Mouse (Mus musculus): Measurements from ENCODE around the gene Alad.

Alad gene

DNA sequence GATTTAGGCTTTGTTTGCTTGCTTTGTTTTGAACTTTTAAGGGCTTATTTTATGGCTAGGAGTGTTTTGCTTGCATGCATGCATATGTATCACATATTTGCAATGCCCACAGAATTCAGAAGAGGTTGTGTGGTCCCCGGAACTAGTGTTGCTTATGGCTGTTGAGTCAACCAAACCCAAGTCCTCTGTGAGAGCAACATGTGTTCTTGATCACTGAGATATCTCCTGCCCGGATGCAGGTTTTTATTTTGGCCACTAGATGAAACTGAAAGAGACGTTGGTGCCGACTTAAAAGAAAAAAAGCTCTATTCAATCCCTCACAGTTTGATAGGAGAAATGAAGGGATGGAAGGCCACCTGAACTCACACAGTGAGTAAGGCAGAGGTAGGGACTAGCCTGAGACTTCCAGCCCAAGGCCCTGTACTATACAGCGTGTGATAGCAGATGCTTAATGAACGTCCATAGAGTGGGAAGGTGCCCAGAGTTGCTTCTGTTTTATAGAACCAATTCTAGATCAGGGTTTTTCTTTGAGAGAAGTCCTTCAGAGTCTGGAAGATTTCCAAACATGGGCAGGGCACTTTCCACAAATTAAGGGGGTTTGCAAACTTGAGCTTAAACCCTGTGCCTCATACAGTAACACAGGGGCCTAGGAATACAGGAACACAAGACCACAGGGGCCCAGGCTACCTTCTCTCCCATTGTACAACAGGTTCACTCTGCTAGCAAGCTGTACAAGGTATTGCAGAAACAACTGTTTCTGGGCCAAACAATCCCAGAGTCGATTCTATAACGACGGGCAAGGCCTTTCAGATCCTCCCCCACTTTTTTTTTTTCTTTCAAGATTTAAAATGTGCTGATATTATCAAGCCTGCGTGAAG, 1.9 kb downstream of the Alad start:
- DNase-seq (ENCODE audit: low read depth, low spot score), result no peak

DNA sequence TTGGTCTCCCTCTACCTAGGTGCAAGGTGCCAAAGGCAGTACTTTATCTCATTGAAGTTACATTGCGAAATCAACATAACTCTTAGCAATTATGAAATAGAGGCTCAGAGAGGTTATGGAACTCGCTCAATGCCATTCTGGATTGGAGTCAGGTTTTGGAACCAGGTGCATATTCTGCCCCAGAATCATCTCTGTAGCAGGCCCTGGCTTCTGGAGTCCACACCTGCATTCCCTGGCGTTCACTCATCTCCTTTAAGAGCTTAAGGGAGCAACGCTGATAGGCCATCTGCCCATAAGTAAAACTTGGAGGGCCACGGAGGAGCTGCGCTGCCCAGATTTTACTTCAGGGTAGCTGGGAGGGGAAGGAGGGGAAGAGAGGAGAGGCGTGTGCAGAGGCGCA, 2.7 kb downstream of the Alad start:
- no peak for DNase-seq (ENCODE audit: low read depth, low spot score)

DNA sequence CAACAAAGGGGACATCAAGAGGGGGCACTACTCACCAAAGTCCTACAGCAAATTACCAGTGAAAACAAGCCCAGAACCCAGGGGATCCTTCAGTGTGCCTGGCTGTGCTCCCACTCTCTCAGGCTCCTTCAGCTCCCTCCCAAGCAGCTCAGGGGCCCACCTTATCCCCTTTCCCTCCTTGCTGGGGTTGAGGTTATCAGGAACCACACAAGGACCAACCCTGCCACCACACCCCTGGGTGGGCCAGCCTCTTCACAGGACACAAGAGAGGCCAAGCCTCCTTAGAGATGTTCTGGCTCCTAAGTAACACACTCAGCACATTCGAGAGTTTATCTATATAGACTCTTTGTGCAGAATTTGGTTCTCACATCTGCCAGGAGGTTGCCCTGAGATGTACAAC, 3.1 kb downstream of the Alad start:
- DNase-seq (ENCODE audit: low read depth, low spot score), result no peak

DNA sequence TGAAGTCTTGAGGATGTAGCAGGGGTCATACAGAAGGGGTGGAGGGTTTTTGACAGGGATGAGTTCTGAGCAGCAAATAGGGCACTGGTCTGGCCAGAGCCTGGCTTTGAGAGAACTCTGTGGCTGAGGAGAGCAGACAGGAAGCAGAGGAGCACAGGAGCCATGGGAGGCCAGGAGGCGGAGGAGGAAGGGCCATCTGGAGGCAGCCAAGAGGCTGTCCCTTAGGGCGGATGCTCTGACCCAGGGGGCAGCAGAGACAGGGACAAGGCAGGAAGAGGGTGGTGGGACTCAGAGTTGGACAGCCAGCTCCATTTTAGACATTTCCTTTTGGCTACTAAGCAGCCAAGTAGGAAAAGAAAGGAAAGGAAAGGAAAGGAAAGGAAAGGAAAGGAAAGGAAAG, 3.6 kb downstream of the Alad start:
- DNase-seq (ENCODE audit: low read depth, low spot score), result no peak

DNA sequence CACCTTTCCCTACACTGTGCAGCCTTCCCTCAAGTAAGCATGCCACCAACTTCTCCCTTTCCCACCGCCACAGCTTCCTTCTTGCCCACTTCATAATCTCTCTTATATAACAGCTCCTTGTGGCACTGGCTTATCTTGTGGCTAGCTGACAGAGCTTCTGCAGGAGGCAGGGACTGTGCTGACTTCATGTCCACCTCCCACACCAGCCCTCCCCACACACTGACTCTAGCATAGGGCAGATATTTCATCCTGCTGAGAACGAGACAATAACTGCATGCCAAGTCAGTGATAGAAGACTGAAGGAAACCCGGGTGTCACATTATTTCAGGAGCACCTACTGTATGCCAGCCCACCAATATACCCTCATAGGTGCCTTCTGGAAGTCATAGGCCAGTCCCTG, 4.2 kb downstream of the Alad start:
- DNase-seq (ENCODE audit: low read depth, low spot score), result no peak

DNA sequence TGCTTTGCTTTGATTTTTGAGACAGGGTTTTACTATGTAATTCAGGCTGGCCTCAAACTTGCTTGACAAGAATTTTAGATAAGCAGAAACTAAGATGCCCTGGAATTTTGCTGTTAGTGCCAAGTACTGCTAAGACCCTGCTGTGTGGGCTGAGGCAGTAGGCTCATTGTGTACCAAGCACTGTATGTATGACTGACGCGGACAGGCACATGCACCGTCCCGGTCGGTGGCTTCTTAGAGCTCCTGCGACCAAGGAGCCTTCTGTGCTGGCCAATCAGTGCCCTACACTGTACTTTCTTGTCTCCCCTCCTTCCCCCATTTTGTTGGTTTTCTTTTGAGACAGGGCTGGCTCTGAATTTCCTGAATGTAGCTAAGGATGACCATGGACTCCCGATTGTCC, 4.7 kb downstream of the Alad start:
- no peak for DNase-seq (ENCODE audit: low read depth, low spot score)

DNA sequence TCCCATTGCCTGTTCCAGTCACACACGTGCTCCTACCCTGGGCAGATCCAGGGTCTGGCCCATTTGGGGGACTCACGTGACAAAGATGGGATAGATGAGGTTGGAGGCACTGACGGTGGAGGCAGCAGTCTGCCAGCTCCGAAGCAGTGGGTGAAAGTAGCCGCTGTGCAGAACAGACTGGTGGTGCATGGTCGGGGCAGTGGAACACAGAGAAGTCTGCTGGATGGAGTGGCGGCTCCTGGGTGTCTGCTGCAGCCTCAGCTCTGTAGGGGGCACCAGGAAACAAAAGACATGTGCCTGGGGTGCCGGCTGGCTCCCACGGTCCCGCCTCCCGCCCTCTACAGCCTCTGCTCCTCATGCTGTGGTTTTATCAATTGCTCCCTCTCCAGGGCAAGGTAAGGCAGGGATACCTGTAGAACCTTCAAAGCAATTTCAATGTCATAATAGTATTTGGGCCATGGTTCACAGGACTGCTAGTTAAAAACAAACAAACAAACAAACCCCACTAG, 5.7 kb downstream of the Alad start:
- no peak for DNase-seq (ENCODE audit: low read depth, low spot score)

DNA sequence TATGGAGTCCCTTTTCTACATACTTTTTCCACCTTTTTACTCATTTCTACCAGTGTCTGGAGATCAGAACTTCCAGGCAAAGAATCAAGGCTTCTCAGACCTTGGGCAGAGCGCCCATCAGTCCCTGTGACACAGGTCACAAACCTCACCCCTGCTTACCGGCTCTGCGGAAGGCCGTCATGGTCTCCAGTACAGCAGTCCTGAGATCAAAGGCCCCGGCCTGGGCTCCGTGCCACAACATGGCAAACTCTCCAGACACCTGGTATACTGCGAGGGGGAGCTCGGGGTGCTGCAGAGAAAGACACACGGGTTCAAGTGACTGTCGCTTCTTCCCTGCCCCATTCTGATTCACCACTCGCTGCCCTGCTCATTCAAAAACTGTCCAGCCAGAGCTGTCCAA, 9.8 kb downstream of the Alad start:
- no peak for DNase-seq (ENCODE audit: low read depth, low spot score)

DNA sequence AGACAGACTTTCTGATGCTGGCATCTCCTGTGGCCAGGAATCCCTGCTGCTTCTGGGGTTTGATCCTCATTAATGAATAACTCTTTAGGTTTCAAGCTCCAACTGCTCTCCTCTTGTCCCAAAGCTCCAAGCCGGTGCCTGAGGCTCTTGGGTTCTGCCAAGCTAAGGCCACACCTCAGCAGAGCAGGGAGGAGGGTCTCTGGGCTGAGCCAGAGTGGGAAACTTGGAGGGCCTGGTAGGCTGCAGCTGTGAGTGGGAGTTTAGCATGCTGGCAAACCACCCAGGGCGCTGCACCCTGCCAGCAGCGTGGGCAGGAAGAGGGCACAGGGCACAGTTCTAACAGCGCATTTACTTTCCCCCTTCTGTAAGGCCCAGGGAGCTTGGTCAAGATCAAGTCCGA, 10.9 kb downstream of the Alad start:
- no peak for DNase-seq (ENCODE audit: low read depth, low spot score)

DNA sequence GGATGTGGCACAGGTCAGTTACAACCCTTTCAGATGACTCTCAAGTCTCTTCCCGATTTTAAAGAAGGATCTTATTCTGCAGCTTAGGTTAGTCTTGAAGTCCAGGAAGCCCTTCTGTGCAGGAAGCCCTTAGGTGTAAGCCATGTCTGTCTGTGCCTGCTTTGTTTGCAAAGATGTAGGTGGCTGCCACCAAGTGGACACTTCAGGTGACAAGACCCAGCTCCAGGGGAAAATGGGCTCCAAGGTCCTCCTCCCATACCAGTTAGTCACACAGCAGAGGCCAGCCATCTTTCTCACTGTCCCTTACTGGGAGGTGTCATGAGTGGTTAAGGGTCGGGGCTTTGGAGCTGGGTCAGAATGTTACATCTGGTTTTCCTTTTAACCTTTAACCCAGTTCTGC, 12.9 kb downstream of the Alad start:
- DNase-seq (ENCODE audit: low read depth, low spot score), result no peak

DNA sequence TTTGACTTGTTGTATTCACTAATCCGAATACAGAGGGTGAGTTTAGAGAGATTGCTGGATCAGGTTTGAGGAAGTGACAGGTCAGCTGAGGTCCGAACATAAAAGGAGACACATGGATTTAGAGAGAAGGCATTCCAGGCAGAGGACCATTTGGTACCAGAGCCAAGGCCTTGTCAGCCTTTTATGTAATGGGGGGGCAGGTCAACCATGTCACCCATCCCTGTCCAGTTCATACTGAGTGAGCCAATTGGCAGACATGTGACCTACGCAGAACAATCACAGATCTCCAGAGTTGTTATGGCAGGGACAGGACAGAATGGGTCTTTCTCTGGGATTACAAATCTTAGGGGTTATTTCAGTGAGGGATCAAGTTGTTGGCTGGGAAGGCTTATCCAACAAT, 13.7 kb downstream of the Alad start:
- no peak for DNase-seq (ENCODE audit: low read depth, low spot score)

DNA sequence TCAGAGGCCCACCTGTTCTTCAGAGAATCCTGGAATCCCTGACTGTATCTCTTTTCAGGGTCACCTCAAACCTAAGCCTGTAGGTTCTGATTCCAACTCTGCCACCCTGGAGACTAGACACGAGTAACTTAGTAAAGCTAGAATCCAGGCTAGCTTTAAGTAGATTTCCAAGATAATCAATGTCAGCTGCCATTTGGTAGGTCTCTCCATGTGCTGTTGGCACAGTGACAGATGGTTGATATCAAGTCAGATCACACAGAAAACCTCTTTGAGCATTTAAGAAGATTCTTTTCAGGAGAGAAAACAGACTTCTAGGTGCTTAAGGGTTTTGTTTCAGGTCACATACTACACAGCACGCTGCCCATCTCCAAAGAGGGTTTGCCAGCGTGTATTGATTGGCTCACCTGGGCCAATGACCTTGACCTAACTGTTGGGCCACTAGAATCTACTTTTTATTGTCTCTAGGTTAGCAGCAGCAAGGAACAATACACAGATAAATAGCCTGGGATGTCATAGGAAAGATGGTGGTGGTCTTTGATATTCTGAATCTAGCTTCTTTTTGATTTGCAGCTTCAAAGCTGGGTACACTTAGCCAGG, 16.2 kb downstream of the Alad start, which contains the start of gene Hdhd3:
Gene Hdhd3 (minus strand): TSS at position 94 of the 597 bp plus-strand sequence.
- DNase-seq (ENCODE audit: low read depth, low spot score), result no peak

DNA sequence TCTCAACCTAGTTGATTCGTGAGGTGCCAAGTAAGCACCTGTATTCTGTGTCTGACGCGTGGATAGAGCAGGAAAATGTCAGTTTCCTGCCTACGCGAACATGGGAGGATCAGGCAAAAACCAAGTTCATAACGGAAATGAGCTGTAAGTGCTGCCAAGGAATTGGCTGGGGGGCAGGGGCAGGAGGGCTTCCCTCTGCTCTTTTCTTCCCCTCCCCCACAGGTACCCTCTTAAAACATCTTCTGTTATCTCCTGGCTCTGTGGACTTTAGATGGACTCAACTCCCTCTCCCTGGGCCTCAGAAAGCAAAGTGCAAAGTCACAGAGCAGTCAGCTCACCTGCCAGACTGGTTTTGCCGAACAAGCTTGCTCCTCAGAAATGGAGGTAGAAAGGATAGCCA, 16.7 kb downstream of the Alad start:
- DNase-seq (ENCODE audit: low read depth, low spot score), result no peak

DNA sequence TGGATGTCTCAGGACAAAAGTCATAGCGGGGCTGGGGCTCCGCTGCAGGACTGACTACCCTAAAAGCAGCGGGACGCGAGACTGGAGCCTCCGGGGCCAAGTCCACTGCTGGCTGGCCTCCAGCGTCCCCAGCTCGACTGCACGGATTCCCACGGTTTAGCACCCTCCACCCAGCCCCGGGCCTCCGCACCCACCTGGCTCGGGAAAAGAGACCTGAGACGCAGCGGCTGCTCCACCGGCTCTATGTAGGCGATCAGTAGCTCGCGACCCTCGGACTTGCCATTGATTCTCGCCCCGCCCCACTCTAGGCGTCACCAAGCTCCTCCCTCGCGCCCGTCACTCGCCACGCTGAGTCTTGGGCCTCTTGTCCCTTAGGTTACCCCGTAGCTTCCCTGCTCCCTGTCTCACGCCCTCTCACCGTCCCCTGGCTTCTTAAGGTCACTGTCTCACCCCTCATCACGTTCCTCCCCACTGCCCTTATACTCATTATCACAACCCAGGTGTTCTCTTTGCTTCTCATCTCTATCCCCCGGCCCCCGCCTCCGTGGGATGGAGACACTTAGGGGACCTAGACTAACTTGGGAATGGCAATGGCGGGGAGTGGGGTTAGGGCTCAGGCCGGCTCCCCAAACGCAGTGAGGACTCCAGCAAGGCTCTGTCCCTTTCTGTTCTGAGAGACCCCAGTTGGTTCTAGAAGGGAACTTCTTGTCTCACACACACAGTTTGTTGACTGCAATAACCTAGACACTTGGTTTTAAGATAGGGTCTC, 17.6 kb downstream of the Alad start:
- DNase-seq (ENCODE audit: low read depth, low spot score), result peak; percentile 59

DNA sequence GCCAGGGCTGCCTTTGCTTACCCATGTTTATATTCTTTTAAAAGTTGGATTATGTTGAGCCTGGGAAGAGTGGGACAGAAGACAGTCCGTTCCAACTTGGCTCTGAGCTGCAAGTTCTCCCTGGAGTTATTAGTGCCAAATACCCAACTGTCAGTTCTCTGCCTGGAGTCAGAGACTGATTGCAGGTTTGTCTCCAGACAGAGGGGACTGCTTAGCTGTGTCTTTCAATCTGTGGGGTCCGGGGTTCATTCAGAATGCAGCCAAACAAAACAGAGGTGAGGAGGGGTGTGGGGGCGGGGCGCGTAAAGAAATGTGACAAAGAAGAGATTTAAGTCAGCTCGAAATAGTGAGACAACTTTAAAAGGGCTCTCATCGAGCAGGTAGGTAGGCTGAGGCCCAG, 18.2 kb downstream of the Alad start:
- no peak for DNase-seq (ENCODE audit: low read depth, low spot score)

DNA sequence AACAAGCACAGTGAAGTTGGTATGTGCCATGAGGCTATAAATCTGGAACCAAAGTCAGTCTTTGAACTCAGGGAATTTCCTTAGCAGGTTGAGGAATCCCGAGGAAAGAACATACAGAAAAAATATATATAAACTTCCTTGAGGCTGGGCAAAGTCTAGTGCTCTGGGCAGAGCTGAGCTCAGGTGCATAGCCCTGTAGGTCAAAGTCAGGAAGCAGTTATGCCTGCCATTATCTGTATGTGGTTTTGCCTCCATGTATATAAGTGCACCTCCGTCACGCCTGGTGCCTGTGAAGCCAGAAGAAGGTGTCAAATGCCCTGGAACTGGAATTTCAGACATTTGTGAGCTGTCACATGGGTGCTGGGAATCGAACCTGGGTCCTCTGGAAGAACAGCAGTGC, 18.9 kb downstream of the Alad start:
- DNase-seq (ENCODE audit: low read depth, low spot score), result no peak

DNA sequence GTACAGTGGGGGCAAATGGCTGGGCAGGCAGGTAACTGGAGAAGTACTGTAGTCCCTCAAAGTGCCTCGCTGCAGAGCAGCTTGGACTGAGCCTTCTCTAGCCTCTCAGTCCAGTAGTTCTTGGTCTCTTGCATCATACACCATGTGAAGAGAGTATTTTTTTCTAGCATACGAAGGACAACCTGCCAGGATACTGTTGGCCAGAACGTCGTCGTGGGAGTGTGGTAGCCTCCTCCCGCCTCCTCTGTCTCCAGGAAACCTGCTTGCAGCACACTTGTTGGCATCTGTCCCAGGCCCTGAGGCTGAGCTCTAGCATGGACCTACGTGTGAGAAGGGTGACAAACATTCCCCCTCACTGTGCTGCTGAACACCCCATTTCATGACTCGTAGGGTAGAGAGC, 22.9 kb downstream of the Alad start:
- no peak for DNase-seq (ENCODE audit: low read depth, low spot score)

DNA sequence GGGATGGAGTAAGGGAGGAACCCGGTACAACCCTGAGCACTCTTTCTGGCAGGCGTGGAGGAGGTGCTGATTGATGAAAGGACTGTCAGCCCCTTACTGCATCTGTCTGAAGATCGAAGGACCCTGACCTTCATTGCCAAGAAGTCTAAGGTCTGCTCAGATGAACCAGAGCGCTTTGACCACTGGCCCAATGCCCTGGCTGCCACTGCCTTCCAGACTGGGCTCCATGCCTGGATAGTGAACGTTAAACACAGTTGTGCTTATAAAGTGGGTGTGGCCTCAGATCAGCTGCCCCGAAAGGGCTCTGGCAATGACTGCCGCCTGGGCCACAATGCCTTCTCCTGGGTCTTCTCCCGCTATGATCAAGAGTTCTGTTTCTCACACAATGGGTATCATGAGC, 23.8 kb downstream of the Alad start:
- no peak for DNase-seq (ENCODE audit: low read depth, low spot score)

DNA sequence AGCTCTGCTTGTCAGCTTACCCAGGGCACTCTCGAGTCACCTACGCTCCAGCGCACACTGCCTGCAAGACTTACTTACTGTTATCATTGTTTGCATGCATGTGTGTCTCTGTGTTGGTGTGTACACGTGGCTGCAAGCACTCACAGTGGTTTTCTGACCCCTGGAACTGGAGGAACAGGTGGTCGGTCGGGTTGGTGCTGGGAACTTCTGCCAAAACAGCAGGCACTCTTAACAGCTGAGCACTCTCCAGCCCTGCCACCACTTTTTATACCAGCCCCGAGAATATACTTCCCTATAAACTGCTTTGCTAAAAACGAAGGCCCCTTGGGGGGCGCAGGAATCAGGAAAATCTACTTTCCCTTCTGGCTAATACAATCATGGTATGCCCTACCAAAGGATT, 25.5 kb downstream of the Alad start:
- DNase-seq (ENCODE audit: low read depth, low spot score), result no peak

DNA sequence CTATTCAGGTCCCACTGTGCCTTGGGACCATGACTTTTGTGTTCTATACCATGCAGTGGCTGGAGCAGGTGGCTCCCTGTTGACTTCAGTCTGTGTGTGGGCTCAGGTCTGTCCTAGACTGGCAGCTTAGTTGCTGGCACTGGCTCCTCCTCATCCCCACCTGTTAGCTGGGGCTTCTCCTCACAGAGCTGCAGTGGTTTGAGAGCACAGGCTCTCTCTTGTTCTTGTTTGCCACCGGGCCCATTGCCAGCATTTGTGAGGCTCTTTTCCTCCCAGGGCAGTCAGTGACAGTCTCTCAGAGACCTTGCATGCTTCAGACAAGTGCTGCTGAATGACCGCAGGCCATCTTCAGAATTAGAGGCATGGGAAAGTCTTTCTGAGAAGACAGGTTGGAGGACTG, 27.0 kb downstream of the Alad start:
- no peak for DNase-seq (ENCODE audit: low read depth, low spot score)

DNA sequence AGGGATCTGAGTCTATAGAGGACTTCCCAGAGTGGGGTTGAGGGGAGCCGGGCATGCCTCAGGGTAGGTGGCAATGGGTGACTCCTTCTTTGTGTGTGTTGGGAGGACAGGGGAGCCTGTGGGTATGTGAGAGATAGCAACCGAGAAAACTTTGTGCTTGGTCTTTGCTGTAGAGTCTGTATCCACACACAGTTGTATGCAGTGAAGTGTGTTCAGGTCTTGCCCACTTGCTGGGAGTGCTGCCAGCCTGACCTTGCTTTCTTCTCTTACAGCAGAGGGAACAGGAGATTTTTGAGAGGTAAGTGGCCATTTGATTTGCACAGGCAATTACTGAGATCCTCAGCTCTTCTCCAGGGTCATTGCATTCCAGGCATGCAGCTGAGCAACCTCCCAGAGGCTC, 31.8 kb downstream of the Alad start:
- no peak for DNase-seq (ENCODE audit: low read depth, low spot score)

DNA sequence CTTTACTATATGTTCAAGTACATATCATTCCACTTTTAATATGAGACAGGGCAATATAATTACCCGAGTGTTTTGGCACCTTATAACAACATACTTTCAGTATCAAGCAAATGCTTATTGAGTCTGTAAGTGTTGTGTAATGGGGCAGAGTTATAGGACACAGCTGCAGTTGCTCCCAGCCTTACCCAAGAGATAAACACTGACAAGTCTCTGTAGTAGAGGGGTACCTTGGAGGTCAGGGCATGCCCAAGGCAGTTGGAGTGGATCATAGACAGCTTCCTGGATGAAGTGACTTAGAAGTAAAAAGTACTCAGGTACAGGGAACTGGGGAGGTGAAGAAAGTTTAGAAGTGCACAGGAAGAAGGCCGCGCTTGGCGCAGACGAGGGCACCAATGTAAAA, 32.5 kb downstream of the Alad start:
- DNase-seq (ENCODE audit: low read depth, low spot score), result no peak

Measured in WW6 (cell line).